Mouse (Mus musculus): ENCODE results near the gene Foxn2. TPM values are rescaled to one million over a fixed set of nuclear protein-coding genes. Genes with fewer than 3 reads are reported as not detected.

The Foxn2 gene
- total RNA-seq, 4 experiments from 2014 or later = 11.6 to 15.9 (median 14.5) TPM

- no peak for DNase-seq (ENCODE audit: low spot score in 2 of 2)
Measured at GRCm38 (mm10) chr17:88492107-88492460, 51.6 kb downstream of the Foxn2 start.

DNA sequence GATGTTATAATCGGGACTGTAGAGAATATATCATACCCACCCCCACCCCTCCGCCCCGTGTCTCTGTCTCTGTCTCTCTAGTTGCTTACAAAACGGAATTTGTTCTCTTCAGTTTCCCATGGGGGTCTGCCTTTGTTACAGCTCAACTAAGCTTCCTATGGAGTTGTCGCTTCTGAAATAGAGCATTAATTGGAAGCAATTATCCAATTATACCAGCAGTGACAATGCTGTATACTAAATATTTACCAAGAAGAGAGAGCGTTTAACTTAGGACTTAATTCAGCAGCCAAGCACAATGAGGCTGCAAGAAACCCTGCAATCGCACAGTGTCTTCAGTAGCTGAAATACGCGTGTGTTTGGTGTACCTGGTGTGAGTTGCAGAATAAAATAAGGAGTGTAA, 53.0 kb downstream of the Foxn2 start:
- DNase-seq (ENCODE audit: low spot score in 2 of 2) = no peak

DNA sequence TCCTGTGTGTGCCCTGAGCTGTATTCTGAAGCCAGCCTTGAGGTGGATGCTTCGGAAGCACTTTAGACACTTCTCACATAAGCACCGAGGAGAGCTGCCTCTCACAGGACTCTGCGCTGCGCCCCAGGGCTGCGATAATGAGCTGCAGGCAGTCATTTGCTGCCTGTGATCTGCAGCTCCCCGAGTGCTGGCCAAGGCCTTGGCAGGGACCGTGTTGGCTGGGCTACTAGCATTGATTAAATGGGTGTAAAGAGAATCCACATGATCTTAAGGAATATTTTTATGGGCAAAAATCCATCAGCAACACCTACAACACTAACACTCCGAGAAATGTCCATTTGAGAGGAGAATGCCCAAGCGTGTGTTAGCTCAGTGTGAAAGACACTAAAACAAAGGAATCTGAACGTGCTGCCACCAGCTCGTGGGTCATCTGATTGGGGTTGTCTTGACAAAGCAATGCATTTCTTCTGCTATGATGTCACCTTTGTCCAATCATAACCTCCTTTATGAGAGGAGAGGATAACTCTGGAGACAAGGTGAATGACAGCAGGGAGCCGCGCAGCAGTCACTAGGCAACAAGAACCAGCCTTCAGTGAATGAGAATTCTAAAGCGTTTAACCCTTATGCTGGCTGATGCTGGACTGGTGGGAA, 53.7 kb downstream of the Foxn2 start:
- no peak for DNase-seq (ENCODE audit: low spot score in 2 of 2)

- no peak for DNase-seq (ENCODE audit: low spot score in 2 of 2)
Measured at GRCm38 (mm10) chr17:88494772-88495132, 54.2 kb downstream of the Foxn2 start.

- no peak for DNase-seq (ENCODE audit: low spot score in 2 of 2)
Measured at GRCm38 (mm10) chr17:88498090-88498682, 57.7 kb downstream of the Foxn2 start.

DNA sequence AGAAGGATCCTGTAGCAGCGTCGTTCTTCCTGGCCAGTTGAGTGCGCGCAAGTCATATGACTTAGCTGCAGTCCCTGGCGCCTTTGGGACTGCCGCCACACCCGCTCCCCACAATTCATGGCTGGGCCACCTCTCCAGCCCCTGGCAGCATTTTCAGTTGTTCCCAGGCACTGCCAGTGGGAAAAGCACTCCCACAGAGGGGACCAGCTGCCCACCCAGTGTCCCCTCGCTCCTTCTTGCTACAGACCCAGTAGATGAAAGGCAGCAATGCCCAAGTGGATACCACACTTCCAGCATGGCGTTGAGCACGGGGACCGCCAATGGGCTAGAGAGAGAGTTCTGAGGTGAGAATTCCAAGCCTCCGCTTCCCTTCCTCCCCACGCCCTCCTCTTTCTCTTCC, 63.5 kb downstream of the Foxn2 start:
- no peak for DNase-seq (ENCODE audit: low spot score in 2 of 2)

DNA sequence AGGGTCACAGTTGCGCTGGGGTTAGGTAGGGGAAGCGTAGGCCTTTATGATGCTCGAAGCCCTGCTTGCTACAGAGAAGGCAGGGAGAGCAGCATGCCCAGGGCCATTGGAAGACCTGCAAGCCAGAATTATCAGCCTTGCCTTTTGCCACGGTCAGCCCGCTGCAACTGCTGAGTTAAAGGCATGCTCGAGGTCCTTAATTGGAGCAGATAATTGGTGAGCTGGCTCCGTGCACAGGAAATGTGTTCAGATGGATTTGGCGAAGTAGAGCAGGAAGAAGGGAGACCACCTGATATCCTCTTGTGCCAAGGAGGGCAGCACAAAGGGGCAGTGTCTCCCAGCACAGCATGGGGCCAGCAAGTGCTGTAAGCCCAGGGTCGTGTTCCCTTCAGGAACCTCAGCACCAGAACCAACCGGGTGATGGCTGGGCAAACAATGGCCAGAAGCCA, 64.8 kb downstream of the Foxn2 start:
- no peak for DNase-seq (ENCODE audit: low spot score in 2 of 2)

- no peak for DNase-seq (ENCODE audit: low spot score in 2 of 2)
Measured at GRCm38 (mm10) chr17:88505941-88506340, 65.4 kb downstream of the Foxn2 start.

GRCm38 (mm10) chr17:88507376-88507775, 66.9 kb downstream of the Foxn2 start:
- no peak for DNase-seq (ENCODE audit: low spot score in 2 of 2)

- DNase-seq (ENCODE audit: low spot score in 2 of 2) = peak; percentile 16 to 37
Measured at GRCm38 (mm10) chr17:88508846-88509508, 68.5 kb downstream of the Foxn2 start.

DNA sequence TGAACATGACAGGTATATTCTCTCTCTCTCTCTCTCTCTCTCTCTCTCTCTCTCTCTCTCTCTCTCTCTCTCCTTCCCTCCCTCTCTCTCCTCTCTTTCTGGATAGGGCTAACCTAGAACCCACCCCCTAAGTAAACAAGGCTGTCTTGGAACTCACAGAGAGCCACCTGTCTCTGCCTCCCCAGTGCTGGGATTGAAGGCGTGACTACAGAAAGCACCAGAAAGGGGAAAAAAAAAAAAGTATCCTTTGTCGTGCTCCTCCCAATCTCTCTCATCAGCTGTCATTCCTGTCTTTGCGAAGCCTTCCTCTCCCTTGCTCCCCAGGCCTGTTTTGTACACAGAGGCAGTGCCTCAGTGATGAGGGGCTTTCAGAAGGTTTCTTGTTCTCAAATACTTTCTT, 69.5 kb downstream of the Foxn2 start:
- DNase-seq (ENCODE audit: low spot score in 2 of 2) = no peak

- peak; percentile 42 to 59 for DNase-seq (ENCODE audit: low spot score in 2 of 2)
Measured at GRCm38 (mm10) chr17:88511095-88511551, 70.6 kb downstream of the Foxn2 start.

DNA sequence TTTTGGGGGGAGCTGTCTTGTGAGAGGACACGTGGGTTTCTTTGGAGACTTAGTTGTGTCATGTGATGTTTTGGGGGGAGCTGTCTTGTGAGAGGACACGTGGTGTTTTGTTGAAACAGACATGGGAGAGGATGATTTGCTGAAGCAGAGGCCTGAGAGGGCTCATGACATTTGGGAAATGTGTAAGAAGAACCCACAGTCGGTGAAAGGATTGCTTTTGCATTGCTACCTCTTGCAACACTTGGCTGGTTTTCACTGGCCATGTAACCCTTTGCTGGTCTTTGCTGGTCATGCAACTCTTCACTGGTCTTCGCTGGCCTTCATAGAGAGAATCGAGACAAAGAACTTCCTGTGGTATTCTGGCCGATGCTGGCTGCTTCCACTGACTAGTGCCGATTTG, 76.0 kb downstream of the Foxn2 start:
- no peak for DNase-seq (ENCODE audit: low spot score in 2 of 2)

GRCm38 (mm10) chr17:88527781-88528180, 87.3 kb downstream of the Foxn2 start:
- DNase-seq (ENCODE audit: low spot score in 2 of 2) = no peak

DNA sequence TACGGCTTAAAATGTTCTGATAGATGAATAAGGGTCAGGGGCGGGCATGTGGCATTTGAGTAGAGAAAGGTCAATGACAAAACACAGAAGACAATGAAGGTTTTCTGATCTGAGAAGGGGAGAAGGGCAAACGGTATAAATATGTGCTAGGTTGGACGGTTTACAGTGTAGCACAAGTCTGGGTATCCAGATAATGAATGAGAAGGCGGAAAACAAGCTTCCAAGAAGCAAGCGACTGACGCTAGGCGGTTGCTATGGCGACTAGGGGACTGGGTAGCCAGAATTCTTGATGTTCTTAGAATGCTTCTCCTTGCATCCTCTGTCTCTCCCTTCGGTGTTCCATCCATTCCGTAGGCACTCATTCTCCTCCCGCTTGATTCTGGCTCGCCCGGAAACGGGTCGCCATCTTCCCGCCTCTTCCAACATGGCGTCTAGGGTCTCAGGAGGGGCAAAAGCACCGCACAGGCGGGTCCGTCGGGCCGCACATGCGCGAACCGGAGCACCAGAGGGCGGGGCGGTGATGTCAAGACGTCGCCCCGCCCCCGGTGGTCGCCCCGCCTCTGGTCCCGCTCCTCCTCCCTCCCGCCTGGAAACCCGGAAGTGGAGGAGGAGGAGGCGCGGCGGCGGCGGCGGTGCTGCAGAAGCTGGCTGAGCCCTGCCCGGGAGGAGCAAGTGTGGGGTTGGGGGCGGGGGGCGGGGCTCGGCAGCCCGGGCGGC, 89.2 kb downstream of the Foxn2 start, which contains the start of gene Ppp1r21:
Gene Ppp1r21, plus strand, starts transcription at position 600 of the 717 bp plus-strand sequence.
- peak; percentile 97 for DNase-seq (ENCODE audit: low spot score in 2 of 2)

GRCm38 (mm10) chr17:88530236-88530619, 89.7 kb downstream of the Foxn2 start:
- no peak for DNase-seq (ENCODE audit: low spot score in 2 of 2)

DNA sequence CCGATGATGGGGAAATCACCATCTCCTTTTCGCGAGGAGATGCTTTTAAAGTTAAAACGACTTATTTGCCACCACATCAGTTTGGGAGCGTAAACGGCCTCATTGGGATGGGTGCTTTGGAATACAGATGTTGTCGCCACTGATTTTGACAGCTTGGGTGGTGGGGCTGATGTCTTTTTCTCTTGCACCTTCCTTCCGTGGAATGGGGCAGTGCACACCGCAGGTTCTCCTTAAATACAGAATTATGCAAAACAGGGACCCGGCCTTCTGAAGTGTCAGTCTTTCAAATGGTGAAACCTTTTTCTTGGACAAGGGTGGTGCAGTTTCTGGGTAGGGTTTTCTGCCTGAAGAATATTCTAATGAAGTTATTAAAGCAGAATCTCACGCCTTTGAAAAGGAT, 90.2 kb downstream of the Foxn2 start:
- DNase-seq (ENCODE audit: low spot score in 2 of 2) = no peak

- DNase-seq (ENCODE audit: low spot score in 2 of 2) = no peak
Measured at GRCm38 (mm10) chr17:88531176-88531575, 90.7 kb downstream of the Foxn2 start.

- DNase-seq (ENCODE audit: low spot score in 2 of 2) = no peak
Measured at GRCm38 (mm10) chr17:88537842-88538430, 97.4 kb downstream of the Foxn2 start.

Data from gastrocnemius, adult 8-10 months (tissue).